Mouse (Mus musculus) CD4-positive, CD25-positive, alpha-beta regulatory T cell, adult 4 months (primary cell): Measurements from ENCODE around the gene Xkrx. TPM values are rescaled to one million over a fixed set of nuclear protein-coding genes. Genes with fewer than 3 reads are reported as not detected.
"Not testable (repeated sequence)": the region's sequence is repeated elsewhere in the genome, so short reads cannot be mapped to it uniquely, and the experiment has no call there.

Experiments
- ATAC-seq: one replicate; pipeline ENCODE4 v1.8.0; 2017
- polyA plus RNA-seq, 2 experiments: library from polyadenylated mRNA; unstranded; fragments of 100-300 nt; shearing (Covaris generic); gene quantifications; one replicate each; pipeline ENCODE4 v1.2.1; 2017

Gene Xkrx
- polyA plus RNA-seq: 1 to 10 TPM in 1 of 2 experiments, under 1 TPM in 1; 0.77 to 2.6 TPM

- peak; percentile 26 for ATAC-seq
Measured at GRCm38 (mm10) chrX:134162043-134162720, at the start of gene Xkrx. Gene Xkrx, minus strand, starts transcription at chrX:134162076.

GRCm38 (mm10) chrX:134211151-134211642 lies 49.3 kb upstream of the Xkrx start:
- ATAC-seq: no peak

DNA sequence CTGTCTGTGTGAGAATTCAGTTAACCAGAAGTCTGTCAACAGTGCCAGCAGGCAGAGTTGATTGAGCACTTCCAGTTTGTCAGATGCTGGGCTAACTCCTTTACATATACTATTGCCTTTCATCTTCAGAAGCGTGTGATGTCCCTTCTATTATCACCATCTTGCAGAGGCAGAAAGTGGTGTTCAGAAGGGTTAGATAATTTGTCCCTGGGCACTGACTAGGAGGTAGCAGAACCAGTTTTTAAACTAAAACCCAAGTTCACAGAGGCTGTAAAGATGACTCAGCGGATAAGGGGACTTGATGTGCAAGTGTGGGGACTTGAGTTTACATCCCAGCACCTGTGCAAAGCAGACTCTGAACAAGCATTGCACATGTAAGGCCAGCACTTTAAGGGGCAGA lies 46.6 kb upstream of the Xkrx start:
- no peak for ATAC-seq

- not testable (repeated sequence) for ATAC-seq
Measured at GRCm38 (mm10) chrX:134187201-134187600, 25.3 kb upstream of the Xkrx start, which contains the start of gene Arl13a. Gene Arl13a, plus strand, starts transcription at chrX:134187501.

DNA sequence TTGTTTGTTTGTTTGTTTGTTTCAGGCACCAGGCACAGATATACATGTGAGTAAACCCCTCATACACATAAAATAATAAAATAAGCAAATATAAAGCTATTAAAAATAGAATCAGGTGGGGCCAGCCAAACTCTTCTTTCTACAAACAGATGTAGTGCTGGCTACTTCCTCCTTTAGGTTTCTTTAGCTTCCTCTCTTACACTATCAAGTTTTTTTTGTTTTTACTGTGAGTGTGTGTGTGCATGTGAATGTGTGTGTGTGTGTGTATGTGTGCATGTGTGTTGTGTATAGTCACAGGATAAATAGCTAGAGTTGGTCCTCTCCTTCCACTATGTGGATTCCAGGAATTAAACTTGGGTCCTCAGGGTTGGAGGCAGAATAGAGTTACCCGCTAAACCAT lies 12.8 kb upstream of the Xkrx start:
- no peak for ATAC-seq

DNA sequence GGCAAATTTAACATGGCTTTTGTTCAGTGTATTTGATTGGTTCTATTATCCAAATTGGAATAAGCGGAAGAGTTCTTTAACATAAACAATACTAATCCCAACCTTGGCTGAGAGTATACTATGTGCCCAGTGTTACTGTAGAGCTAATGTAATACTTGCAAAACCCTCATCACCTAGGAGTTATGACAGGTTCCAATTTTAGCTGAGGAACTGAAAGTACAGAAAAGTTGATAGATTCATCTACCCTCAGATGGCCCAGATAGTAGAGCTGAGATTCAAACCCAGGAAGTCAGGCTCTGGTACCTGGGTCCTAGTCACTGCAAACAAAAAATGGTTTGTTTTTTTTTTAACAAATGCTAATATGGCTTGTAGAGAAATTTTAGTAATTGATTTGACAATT lies 8.7 kb upstream of the Xkrx start:
- no peak for ATAC-seq

DNA sequence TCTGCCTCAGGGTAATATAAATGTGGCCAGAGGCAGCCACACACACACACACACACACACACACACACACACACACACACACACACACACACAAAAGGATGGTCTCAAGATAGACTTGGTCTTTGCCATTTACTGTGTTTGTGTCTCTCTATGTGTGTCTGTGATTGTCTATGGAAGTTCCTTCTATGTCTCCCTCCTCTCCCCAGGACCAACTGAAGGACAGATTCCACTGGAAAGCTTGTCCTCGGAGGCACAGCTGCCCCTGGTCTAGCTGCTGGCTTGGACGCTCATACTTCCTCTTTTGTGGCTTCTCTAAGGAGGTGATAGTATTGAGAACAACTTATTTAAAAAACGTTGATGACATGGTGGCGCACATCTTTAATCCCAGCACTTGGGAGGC lies 1.6 kb upstream of the Xkrx start:
- no peak for ATAC-seq

GRCm38 (mm10) chrX:134162826-134163225 lies 950 bp upstream of the Xkrx start:
- peak; percentile 41 for ATAC-seq

DNA sequence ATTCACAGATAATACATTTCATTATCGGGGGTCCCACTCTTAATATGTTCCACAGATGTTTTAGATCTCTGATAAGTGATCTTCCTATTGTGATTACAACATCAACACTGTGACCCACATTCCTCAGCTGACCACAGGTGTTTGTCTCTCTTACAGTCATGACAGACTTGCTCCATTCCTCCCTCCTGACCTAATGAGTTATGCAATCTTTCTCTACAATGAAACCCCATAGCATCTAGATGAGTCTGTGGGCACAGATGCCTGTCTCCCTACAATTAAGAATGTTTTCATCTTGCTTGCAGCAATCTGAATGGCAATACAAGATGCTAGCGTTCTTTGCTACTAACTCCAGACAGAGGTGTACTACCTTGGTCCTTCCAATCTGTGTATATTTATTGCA lies 1.4 kb downstream of the Xkrx start:
- no peak for ATAC-seq

- ATAC-seq: peak; percentile 55
Measured at GRCm38 (mm10) chrX:134158151-134158550, 3.7 kb downstream of the Xkrx start.

DNA sequence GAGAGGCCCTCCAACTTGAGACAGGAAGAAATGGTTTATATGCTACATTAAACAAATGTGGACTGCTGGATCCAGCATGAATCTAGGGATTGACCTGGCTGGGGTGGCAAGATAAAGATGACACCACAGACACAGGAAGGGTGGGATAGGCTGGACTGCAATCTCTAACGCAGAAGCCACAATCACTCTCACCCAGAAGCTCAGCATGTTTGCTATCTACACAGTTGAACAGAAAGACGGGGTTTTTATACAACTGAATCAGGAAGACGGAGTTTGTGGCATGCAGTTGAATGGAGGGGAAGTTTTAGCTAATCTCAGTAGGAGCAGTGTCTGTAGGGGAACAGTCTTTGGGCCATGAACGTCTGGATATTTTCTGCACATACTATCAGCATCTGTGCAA lies 19.9 kb downstream of the Xkrx start:
- ATAC-seq: no peak

GRCm38 (mm10) chrX:134141551-134141950 lies 20.3 kb downstream of the Xkrx start:
- no peak for ATAC-seq

GRCm38 (mm10) chrX:134140024-134140423 lies 21.9 kb downstream of the Xkrx start:
- ATAC-seq: no peak

DNA sequence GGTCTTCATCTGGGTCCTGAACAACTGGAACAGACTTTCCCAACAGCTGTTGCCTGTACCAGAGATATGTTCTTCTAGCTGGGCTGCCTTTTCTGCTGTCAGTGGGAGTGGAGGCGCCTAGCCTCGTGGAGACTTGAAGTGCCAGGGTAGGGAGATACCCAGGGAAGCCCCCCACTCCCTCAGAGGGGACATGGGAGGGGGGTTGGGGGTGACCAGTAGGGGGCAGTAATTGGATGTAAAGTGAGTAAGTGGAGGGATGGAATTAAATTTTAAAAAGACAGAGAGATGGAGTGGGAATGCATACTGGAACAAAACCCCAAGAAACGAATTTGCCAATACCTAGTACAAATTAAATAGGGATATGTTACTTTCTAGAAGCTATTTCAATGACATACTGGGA lies 28.1 kb downstream of the Xkrx start:
- no peak for ATAC-seq

DNA sequence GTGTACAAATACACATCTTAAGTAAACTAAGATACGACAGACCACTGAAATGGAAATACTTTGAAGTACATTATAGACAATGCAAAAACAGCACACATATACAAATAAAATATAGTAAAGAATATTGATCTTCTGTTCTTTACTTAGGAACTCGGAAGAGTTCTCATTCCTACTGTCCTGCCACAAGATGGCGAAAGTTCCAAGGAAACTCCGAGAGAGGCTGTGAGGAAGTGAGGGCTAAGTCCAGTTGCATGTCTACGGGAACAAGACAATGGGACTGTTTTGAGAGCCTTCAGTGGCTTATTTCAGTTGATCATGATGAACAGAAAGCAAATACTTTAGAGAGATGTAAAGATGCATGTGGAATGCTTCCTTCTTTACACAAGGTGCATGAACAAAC lies 29.6 kb downstream of the Xkrx start:
- no peak for ATAC-seq

DNA sequence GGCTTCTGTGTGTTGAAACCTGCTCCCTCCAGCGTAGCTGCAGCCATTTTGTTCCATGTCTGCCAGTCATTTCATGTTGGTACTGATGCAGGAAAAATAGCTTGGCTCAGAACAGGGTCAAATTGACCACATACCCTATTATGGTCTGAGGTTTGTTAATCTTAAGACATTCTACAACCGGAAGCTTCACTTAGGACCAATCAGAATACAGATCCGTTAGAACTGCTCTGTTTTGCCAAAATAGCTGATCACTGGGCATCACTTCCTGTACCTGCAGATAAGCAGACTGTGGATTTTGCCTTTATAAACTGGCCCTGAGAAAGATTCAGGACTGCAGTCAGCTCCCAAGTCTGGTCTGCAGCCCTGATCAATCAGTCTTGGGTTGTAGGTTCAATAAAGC lies 33.3 kb downstream of the Xkrx start:
- ATAC-seq: no peak

DNA sequence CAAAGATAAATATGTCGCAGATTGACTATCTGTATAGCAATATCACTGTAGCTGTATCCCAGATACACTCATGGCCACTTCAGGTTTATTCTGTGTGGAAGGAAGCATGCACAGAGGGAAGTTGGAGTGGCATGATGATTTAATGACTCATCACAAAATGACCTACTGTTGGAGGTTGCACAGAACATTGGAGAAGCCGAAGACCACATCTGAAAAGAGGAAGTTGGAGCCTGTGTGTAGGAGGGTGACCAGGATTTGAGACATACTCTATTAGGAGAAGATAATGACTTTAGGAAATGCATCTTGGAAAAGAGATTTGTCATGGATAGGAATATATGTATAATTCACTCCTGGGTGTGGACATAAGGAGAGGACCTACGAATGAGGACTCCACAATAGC lies 45.5 kb downstream of the Xkrx start:
- ATAC-seq: no peak

DNA sequence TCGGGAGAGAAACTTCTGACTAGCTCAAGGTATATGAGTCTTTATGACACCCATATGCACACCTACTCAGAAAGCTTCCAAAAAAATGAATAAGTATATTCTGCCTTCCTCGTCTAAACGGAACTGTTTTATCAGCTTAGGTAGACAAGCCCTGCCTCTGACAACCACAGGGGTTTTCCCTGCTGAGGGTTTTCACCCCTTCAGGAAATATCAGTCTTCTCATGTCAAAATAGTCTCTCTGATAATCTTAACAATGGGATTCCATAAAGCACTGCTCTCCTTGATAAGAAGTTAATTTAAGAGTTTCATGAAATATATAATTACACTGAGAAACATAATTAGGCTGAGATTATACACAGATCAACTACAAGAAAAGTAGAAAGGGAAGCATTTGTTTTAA lies 50.1 kb downstream of the Xkrx start:
- peak; percentile 95 for ATAC-seq

GRCm38 (mm10) chrX:134102641-134103040 lies 59.2 kb downstream of the Xkrx start:
- no peak for ATAC-seq

Other genes starting within 250 kb of the Xkrx start
- gene Sytl4, start 180.3 kb downstream of the Xkrx start, polyA plus RNA-seq: 1 to 10 TPM; 2.1 to 3.0 TPM
- gene Cstf2, start 102.9 kb downstream of the Xkrx start, polyA plus RNA-seq: 10 to 100 TPM; 29.5 to 32.8 TPM
- not detected for gene Arl13a, start 25.4 kb upstream of the Xkrx start, polyA plus RNA-seq
- gene Nox1, start 59.9 kb upstream of the Xkrx start, polyA plus RNA-seq: 1 to 10 TPM; 1.4 to 1.6 TPM
- 10 to 100 TPM; 23.8 to 24.4 TPM for gene Trmt2b, start 114.9 kb upstream of the Xkrx start, polyA plus RNA-seq
- under 1 TPM in 1 of 2 experiments, not detected in 1; 0.16 TPM for gene Tmem35a, start 133.1 kb upstream of the Xkrx start, polyA plus RNA-seq
- gene Cenpi, start 146.0 kb upstream of the Xkrx start, polyA plus RNA-seq: 1 to 10 TPM; 3.8 to 7.1 TPM
- gene Drp2, start 242.5 kb upstream of the Xkrx start, polyA plus RNA-seq: not detected